Mouse (Mus musculus): ENCODE results near the gene Mettl23.
"Not testable (repeated sequence)": the region's sequence is repeated elsewhere in the genome, so short reads cannot be mapped to it uniquely, and the experiment has no call there.

Gene Mettl23

GRCm38 (mm10) chr11:116880839-116881238 is 37.8 kb downstream of the Mettl23 start:
- DNase-seq (ENCODE audit: low spot score in 2 of 2), result peak; percentile 35 to 45

GRCm38 (mm10) chr11:116881440-116881839 is 38.4 kb downstream of the Mettl23 start:
- peak; percentile 23 to 40 for DNase-seq (ENCODE audit: low spot score in 2 of 2)

DNA sequence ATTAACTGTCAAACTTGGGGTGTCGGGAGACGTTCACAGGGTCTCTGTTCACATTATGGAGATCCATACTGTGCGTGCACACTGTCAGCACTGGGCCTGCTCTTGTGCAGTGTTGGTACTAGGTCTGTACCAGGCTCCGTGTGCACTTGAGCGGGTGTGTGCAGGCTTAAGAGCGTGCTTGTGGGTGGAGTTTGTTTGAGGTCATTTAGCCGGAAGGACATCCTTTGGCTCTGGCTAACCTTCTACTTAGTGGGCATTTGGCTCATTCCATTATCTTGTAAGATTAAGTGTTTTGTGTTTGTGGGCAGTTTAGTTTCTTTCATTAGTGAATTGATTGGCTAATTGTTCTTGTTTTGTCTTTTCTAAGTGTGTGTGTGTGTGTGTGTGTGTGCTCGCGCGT is 39.4 kb downstream of the Mettl23 start:
- DNase-seq (ENCODE audit: low spot score in 2 of 2), result no peak

GRCm38 (mm10) chr11:116884061-116884460 is 41.0 kb downstream of the Mettl23 start:
- no peak for DNase-seq (ENCODE audit: low spot score in 2 of 2)

DNA sequence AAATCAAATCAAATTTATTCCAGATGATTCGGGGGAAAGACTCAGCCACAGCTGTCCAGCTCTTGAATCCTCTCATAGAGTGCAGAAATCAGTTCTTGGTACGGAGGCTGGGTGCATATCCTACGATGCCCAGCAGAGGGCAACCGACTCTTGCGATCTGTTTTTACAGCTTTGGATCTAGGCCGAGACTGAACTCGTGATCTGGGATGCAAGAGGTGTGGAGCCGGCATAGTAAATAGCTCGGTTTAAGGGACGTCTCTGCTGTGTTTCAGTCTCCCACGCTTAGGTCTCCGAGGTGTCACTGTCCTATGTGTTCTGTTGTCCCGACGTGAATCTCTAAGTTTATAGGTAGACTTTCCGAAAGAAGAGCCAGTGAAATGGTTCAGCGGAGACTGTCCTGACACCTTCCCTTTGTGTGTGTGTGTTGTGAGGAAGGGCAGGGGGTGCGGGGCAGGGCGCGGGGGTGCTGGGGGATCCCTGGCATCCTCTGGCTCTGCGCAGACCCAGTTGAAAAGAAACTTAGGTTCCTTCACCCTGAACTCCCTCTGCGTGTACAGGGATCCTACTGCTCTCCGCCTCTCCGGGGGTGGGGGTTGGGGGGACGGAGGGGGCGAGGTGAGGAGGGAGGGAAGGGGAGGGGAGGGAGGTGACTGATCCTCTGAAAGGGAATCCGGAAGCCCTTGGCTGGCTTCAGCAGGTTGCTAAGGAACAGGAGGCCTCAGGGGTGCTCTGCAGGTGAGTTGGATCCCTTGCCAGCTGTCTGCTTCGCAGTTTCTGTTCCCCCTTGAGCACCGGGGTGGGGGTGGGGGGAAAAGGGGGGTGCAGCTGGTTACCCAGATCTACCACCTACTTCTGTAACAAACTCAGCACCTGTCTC is 42.4 kb downstream of the Mettl23 start:
- peak; percentile 80 to 87 for DNase-seq (ENCODE audit: low spot score in 2 of 2)

DNA sequence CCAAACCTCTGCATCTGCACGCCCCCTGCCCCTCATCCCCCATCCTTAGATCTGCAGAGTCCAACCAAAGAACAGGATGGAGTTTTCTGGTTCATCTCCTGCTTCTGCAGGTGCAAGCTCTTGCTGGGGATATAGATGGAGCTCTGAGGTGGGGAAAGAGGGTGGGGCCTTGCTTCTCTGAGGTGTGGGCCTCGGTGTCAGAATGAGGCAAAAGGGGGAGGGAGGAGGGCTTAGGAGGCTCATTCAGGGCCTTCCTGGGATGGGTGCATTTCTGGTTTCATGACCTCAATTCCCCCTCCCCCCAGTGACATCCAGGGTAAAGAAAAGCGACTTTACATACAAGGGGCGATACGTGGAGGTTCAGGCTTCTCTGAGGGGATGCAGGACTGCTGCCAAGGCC is 44.1 kb downstream of the Mettl23 start:
- no peak for DNase-seq (ENCODE audit: low spot score in 2 of 2)

- DNase-seq (ENCODE audit: low spot score in 2 of 2), result peak in 1 of 2 experiments; percentile 35
Measured at GRCm38 (mm10) chr11:116893532-116894442, 50.7 kb downstream of the Mettl23 start.

- DNase-seq (ENCODE audit: low spot score in 2 of 2), result no peak
Measured at GRCm38 (mm10) chr11:116895402-116895801, 52.3 kb downstream of the Mettl23 start.

GRCm38 (mm10) chr11:116899247-116899646 is 56.2 kb downstream of the Mettl23 start:
- DNase-seq (ENCODE audit: low spot score in 2 of 2), result no peak

- not testable (repeated sequence) for DNase-seq (ENCODE audit: low spot score in 2 of 2)
Measured at GRCm38 (mm10) chr11:116902588-116902987, 59.5 kb downstream of the Mettl23 start.

All from frontal cortex, postnatal 36 days (tissue).